Mouse (Mus musculus) spleen, adult 2 months (tissue): ENCODE measurements around the gene Gm40193. TPM values are rescaled to one million over a fixed set of nuclear protein-coding genes. Genes with fewer than 3 reads are reported as not detected.
"Not testable (repeated sequence)": the region's sequence is repeated elsewhere in the genome, so short reads cannot be mapped to it uniquely, and the experiment has no call there.

Experiments
- DNase-seq, 2 experiments: peaks; one replicate each; pipeline versions ENCODE4 v3.0.0 to v3.0.0-alpha.2; 2012 to 2021; ENCODE audit warnings: low spot score in 2 of 2, low read depth in 1 of 2
- H3K27ac ChIP-seq: fragments of 200-500 bp; 2 replicates; pipeline ENCODE4 v1.5.1; 2012; ENCODE audit warnings: low read length, inconsistent platforms; ENCODE audit not compliant: insufficient read depth
- H3K27me3 ChIP-seq: fragments of 200-500 bp; 2 replicates; pipeline ENCODE4 v1.6.1; 2012; ENCODE audit warnings: mild to moderate bottlenecking, moderate library complexity, low read length, inconsistent platforms; ENCODE audit not compliant: control insufficient read depth, insufficient read depth
- H3K36me3 ChIP-seq: fragments of 200-500 bp; 2 replicates; pipeline ENCODE4 v1.6.1; 2012; ENCODE audit warnings: mild to moderate bottlenecking, low read length, inconsistent platforms; ENCODE audit not compliant: control insufficient read depth, insufficient read depth
- H3K4me1 ChIP-seq: fragments of 200-500 bp; 2 replicates; pipeline ENCODE4 v1.6.1; 2011; ENCODE audit warnings: inconsistent platforms; ENCODE audit not compliant: control insufficient read depth, insufficient read depth, insufficient read length
- H3K4me3 ChIP-seq: fragments of 200-500 bp; 2 replicates; pipeline ENCODE4 v1.5.1; 2011; ENCODE audit warnings: mild to moderate bottlenecking, inconsistent platforms; ENCODE audit not compliant: insufficient read depth, insufficient read length; ENCODE audit errors: extremely low read depth
- CTCF ChIP-seq: fragments of 200-500 bp; IDR thresholded peaks from 2 replicates; pipeline ENCODE4 v1.5.1; 2011; ENCODE audit warnings: mild to moderate bottlenecking, inconsistent platforms; ENCODE audit not compliant: insufficient read depth, insufficient read length, insufficient replicate concordance; ENCODE audit errors: extremely low read depth
- POLR2A ChIP-seq: fragments of 200-500 bp; IDR thresholded peaks from 2 replicates; pipeline ENCODE4 v1.6.1; 2011; ENCODE audit warnings: low read depth, low read length, inconsistent platforms
- WGBS: fragments of 180-500 bp; shearing (Covaris S2); methylation state at CpG from one replicate; pipeline ENCODE4 v1.1.7; 2018; 5-methylcytosine and 5-hydroxymethylcytosine counted together
- polyA plus RNA-seq: library from polyadenylated mRNA; depleted of rRNA; stranded (reverse); fragments of >200 nt; gene quantifications from 2 replicates; pipeline ENCODE4 v1.2.3, GENCODE M21; 2012

Gm40193 gene
- polyA plus RNA-seq, 1 experiment = not detected

- no peak for DNase-seq
- no peaks in the 10 kb centered on the region; the same call in none of the 2 replicates for H3K4me1 ChIP-seq
- H3K36me3 ChIP-seq = no peaks in the 10 kb centered on the region
- H3K27ac ChIP-seq = no peak overlapping the region
- no peak overlapping the region for H3K4me3 ChIP-seq
- TF ChIP-seq POLR2A (no peak), CTCF (no peak)
- 86% methylated on average over 5 of the region's 5 CpGs for WGBS
- H3K27me3 ChIP-seq = peaks cover 4% of the 10 kb centered on the region; the same call in 1 of the 2 replicates
These were observed 8.7 kb upstream of the Gm40193 start for GRCm38 (mm10) chr11:70541415-70541814.

- Histone ChIP-seq H3K27me3 (peaks cover 4% of the 10 kb centered on the region; the same call in 1 of the 2 replicates), H3K4me3 (no peak overlapping the region), H3K27ac (no peak overlapping the region), H3K36me3 (no peaks in the 10 kb centered on the region), H3K4me1 (no peaks in the 10 kb centered on the region; the same call in none of the 2 replicates)
- TF ChIP-seq POLR2A = no peak
- no peak for TF ChIP-seq CTCF
- DNase-seq = no peak
- 83% methylated on average over 7 of the region's 7 CpGs for WGBS
These were observed 8.2 kb upstream of the Gm40193 start for GRCm38 (mm10) chr11:70540928-70541327.

GRCm38 (mm10) chr11:70539877-70540587 lies 7.3 kb upstream of the Gm40193 start, which contains the start of gene Pld2:
Pld2 (plus strand) TSS chr11:70540064.
- H3K36me3 ChIP-seq = no peaks in the 10 kb centered on the region
- TF ChIP-seq CTCF = peak; percentile 62; the same call in 1 of the 2 replicates
- TF ChIP-seq POLR2A = no peak
- H3K27me3 ChIP-seq = peaks cover 4% of the 10 kb centered on the region; the same call in 1 of the 2 replicates
- 1% methylated on average over 64 of the region's 65 CpGs for WGBS
- peak within 1 kb of the TSS; percentile 57 for H3K4me3 ChIP-seq
- no peaks in the 10 kb centered on the region; the same call in none of the 2 replicates for H3K4me1 ChIP-seq
- peak; percentile 52 to 79 for DNase-seq
- no peak within 1 kb of the TSS; the same call in 1 of the 2 replicates for H3K27ac ChIP-seq

GRCm38 (mm10) chr11:70539423-70539822 lies 6.7 kb upstream of the Gm40193 start:
- TF ChIP-seq CTCF (no peak), POLR2A (no peak)
- DNase-seq = no peak
- no peaks in the 10 kb centered on the region for H3K36me3 ChIP-seq
- H3K4me1 ChIP-seq = no peaks in the 10 kb centered on the region; the same call in none of the 2 replicates
- peaks cover 4% of the 10 kb centered on the region; the same call in 1 of the 2 replicates for H3K27me3 ChIP-seq
- peak overlapping the region; percentile 57 for H3K4me3 ChIP-seq
- H3K27ac ChIP-seq = no peak overlapping the region
- WGBS = 9% methylated on average over 9 of the region's 9 CpGs

- H3K27me3 ChIP-seq, DNase-seq, H3K4me3 ChIP-seq, H3K4me1 ChIP-seq, H3K27ac ChIP-seq: not testable (repeated sequence)
- peaks cover 17% of the 10 kb centered on the region for H3K36me3 ChIP-seq
- 75% methylated on average over 2 of the region's 2 CpGs for WGBS
These were observed 1.7 kb downstream of the Gm40193 start for GRCm38 (mm10) chr11:70531065-70531464.

- H3K4me1 ChIP-seq = no peaks in the 10 kb centered on the region
- 86% methylated on average over 7 of the region's 7 CpGs for WGBS
- H3K4me3 ChIP-seq = no peak overlapping the region
- DNase-seq = no peak
- H3K27me3 ChIP-seq = no peaks in the 10 kb centered on the region
- H3K27ac ChIP-seq = no peak overlapping the region
- peaks cover 17% of the 10 kb centered on the region for H3K36me3 ChIP-seq
- TF ChIP-seq CTCF (no peak), POLR2A (no peak)
These were observed 4.1 kb downstream of the Gm40193 start for GRCm38 (mm10) chr11:70528610-70529009.

- Histone ChIP-seq H3K36me3 (peaks cover 17% of the 10 kb centered on the region), H3K4me3 (no peak overlapping the region), H3K4me1 (no peaks in the 10 kb centered on the region), H3K27me3 (no peaks in the 10 kb centered on the region), H3K27ac (no peak overlapping the region)
- TF ChIP-seq CTCF = no peak
- no peak for TF ChIP-seq POLR2A
- DNase-seq = no peak
- WGBS = 91% methylated on average over 12 of the region's 12 CpGs
These were observed 6.5 kb downstream of the Gm40193 start for GRCm38 (mm10) chr11:70526211-70526610.
